Mouse (Mus musculus): ENCODE results near the gene Pvr. TPM values are rescaled to one million over a fixed set of nuclear protein-coding genes. Genes with fewer than 3 reads are reported as not detected.
A peak's percentile ranks its signal among the peaks of the same experiment; 100 is the strongest.

Gene Pvr
- polyA plus RNA-seq, 1 experiment from 2014 or later: 10.3 TPM

- Histone ChIP-seq H3K4me1 (replicated peaks; ENCODE audit: control insufficient read depth, insufficient read depth, low read length) (peaks cover 3% of the 10 kb centered on the region; the same call in 1 of the 2 replicates), H3K9me3 (ENCODE audit: control insufficient read depth, low read length) (no peaks in the 10 kb centered on the region), H3K4me3 (replicated peaks; ENCODE audit: low read length) (no peak overlapping the region), H3K36me3 (ENCODE audit: control insufficient read depth, insufficient read depth) (no peaks in the 10 kb centered on the region), H3K9ac (replicated peaks; ENCODE audit: low read depth, low read length) (no peak overlapping the region), H3K27me3 (replicated peaks; ENCODE audit: control insufficient read depth, insufficient read depth, low read length) (no peaks in the 10 kb centered on the region), H3K27ac (ENCODE audit: low read length) (no peak overlapping the region), H3K4me2 (ENCODE audit: low read length) (no peak overlapping the region)
- WGBS: 50% methylated on average over 1 of the region's 1 CpGs
- no peak for ATAC-seq
These were observed 4.4 kb upstream of the Pvr start for GRCm38 (mm10) chr7:19925376-19925775.

- Histone ChIP-seq H3K27ac (ENCODE audit: low read length) (no peak overlapping the region), H3K9ac (replicated peaks; ENCODE audit: low read depth, low read length) (no peak overlapping the region), H3K36me3 (ENCODE audit: control insufficient read depth, insufficient read depth) (no peaks in the 10 kb centered on the region), H3K4me2 (ENCODE audit: low read length) (no peak overlapping the region), H3K9me3 (ENCODE audit: control insufficient read depth, low read length) (no peaks in the 10 kb centered on the region), H3K4me3 (replicated peaks; ENCODE audit: low read length) (no peak overlapping the region), H3K27me3 (replicated peaks; ENCODE audit: control insufficient read depth, insufficient read depth, low read length) (no peaks in the 10 kb centered on the region), H3K4me1 (replicated peaks; ENCODE audit: control insufficient read depth, insufficient read depth, low read length) (peaks cover 8% of the 10 kb centered on the region)
- ATAC-seq: no peak
- 11% methylated on average over 10 of the region's 15 CpGs for WGBS
These were observed 2.8 kb upstream of the Pvr start for GRCm38 (mm10) chr7:19923797-19924196.

DNA sequence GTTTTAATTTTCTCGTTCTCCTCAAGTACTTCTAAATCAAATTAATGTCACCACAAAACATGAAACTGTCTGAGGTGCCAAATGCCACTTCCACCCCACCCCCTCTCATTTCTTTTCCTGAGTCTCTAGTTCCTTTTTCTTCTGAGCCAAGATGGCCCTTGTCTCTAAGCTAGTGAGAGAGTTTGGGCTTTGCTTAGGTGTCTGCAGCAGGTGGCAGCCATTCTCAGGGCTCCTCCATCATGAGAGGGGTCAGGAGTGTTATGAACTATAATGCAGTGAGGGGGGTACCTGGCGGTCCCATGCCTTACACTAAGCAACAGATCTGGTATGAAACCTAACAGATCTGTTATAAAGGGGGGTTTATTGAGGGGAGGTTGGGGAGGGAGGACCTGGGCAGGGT is 2.4 kb upstream of the Pvr start:
- Histone ChIP-seq H3K9me3 (ENCODE audit: control insufficient read depth, low read length) (no peaks in the 10 kb centered on the region), H3K27ac (ENCODE audit: low read length) (no peak overlapping the region), H3K27me3 (replicated peaks; ENCODE audit: control insufficient read depth, insufficient read depth, low read length) (no peaks in the 10 kb centered on the region), H3K4me1 (replicated peaks; ENCODE audit: control insufficient read depth, insufficient read depth, low read length) (peaks cover 8% of the 10 kb centered on the region), H3K9ac (replicated peaks; ENCODE audit: low read depth, low read length) (no peak overlapping the region), H3K4me3 (replicated peaks; ENCODE audit: low read length) (no peak overlapping the region), H3K36me3 (ENCODE audit: control insufficient read depth, insufficient read depth) (no peaks in the 10 kb centered on the region), H3K4me2 (ENCODE audit: low read length) (no peak overlapping the region)
- ATAC-seq: no peak
- WGBS: 47% methylated on average over 2 of the region's 2 CpGs

- H3K9me3 ChIP-seq (ENCODE audit: control insufficient read depth, low read length): no peaks in the 10 kb centered on the region
- H3K4me3 ChIP-seq (replicated peaks; ENCODE audit: low read length): peak overlapping the region; percentile 78
- peak overlapping the region; percentile 76 for H3K4me2 ChIP-seq (ENCODE audit: low read length)
- peaks cover 8% of the 10 kb centered on the region for H3K4me1 ChIP-seq (replicated peaks; ENCODE audit: control insufficient read depth, insufficient read depth, low read length)
- peak overlapping the region; percentile 77 for H3K9ac ChIP-seq (replicated peaks; ENCODE audit: low read depth, low read length)
- ATAC-seq: peak; percentile 51
- WGBS: 26% methylated on average over 4 of the region's 4 CpGs
- no peaks in the 10 kb centered on the region for H3K27me3 ChIP-seq (replicated peaks; ENCODE audit: control insufficient read depth, insufficient read depth, low read length)
- peak overlapping the region; percentile 44; the same call in 1 of the 2 replicates for H3K27ac ChIP-seq (ENCODE audit: low read length)
- H3K36me3 ChIP-seq (ENCODE audit: control insufficient read depth, insufficient read depth): no peaks in the 10 kb centered on the region
These were observed 824 bp downstream of the Pvr start for GRCm38 (mm10) chr7:19920166-19920505.

DNA sequence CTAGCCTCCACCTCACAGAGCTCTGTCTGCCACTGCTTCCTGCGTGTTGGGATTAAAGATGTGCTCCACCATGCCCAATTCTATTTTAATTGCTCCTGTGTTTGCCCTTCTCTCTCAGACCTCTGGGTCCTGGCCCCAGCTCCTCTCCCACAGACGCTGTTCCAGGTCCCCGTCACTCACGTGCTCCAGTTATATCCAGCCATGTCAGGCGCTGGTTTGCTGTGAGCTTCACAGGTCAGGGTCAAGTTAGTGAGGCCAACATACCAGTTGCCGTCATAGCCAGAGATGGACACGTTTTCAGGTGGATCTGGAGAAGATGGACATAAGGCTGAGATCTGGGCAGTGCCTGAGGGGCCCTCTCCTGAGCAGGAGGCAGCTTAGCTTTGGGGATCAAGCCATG is 6.4 kb downstream of the Pvr start:
- no peak for ATAC-seq
- H3K27me3 ChIP-seq (replicated peaks; ENCODE audit: control insufficient read depth, insufficient read depth, low read length): no peaks in the 10 kb centered on the region
- 91% methylated on average over 7 of the region's 7 CpGs for WGBS

GRCm38 (mm10) chr7:19911695-19912524 is 9.1 kb downstream of the Pvr start:
- no peaks in the 10 kb centered on the region for H3K9me3 ChIP-seq (ENCODE audit: control insufficient read depth, low read length)
- H3K27ac ChIP-seq (ENCODE audit: low read length): no peak overlapping the region
- peaks cover 2% of the 10 kb centered on the region; the same call in 1 of the 2 replicates for H3K36me3 ChIP-seq (ENCODE audit: control insufficient read depth, insufficient read depth)
- WGBS: 79% methylated on average over 23 of the region's 23 CpGs
- ATAC-seq: no peak
- no peaks in the 10 kb centered on the region for H3K27me3 ChIP-seq (replicated peaks; ENCODE audit: control insufficient read depth, insufficient read depth, low read length)
- no peaks in the 10 kb centered on the region for H3K4me1 ChIP-seq (replicated peaks; ENCODE audit: control insufficient read depth, insufficient read depth, low read length)
- no peak overlapping the region for H3K9ac ChIP-seq (replicated peaks; ENCODE audit: low read depth, low read length)
- no peak overlapping the region for H3K4me3 ChIP-seq (replicated peaks; ENCODE audit: low read length)
- no peak overlapping the region for H3K4me2 ChIP-seq (ENCODE audit: low read length)

More for the DNA sequence above, 6.4 kb downstream of the Pvr start:
- Histone ChIP-seq H3K9me3 (ENCODE audit: control insufficient read depth, low read length) (no peaks in the 10 kb centered on the region), H3K27ac (ENCODE audit: low read length) (no peak overlapping the region), H3K4me2 (ENCODE audit: low read length) (no peak overlapping the region), H3K36me3 (ENCODE audit: control insufficient read depth, insufficient read depth) (no peaks in the 10 kb centered on the region), H3K4me1 (replicated peaks; ENCODE audit: control insufficient read depth, insufficient read depth, low read length) (no peaks in the 10 kb centered on the region), H3K4me3 (replicated peaks; ENCODE audit: low read length) (no peak overlapping the region), H3K9ac (replicated peaks; ENCODE audit: low read depth, low read length) (no peak overlapping the region)

DNA sequence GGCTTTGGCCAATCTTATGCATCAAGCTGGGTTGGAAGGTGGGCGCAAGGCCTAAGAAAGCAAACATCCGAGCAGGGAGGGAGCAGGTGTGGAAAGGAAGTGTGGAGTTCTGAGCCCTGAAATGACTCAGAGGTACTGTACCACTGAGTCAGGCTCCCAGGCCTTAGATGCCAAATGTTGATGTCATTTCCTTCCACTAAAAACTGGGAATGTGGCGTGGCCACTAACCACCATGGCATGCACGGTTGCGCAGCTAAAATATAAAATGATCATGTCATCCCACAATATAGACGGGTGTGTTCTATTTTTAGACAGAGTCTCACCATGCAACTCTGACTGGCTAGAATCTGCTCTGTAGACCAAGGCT is 9.7 kb downstream of the Pvr start:
- H3K4me2 ChIP-seq (ENCODE audit: low read length): no peak overlapping the region
- no peak for ATAC-seq
- no peak overlapping the region for H3K4me3 ChIP-seq (replicated peaks; ENCODE audit: low read length)
- H3K9me3 ChIP-seq (ENCODE audit: control insufficient read depth, low read length): no peaks in the 10 kb centered on the region
- 89% methylated on average over 6 of the region's 6 CpGs for WGBS
- no peak overlapping the region for H3K9ac ChIP-seq (replicated peaks; ENCODE audit: low read depth, low read length)
- H3K27me3 ChIP-seq (replicated peaks; ENCODE audit: control insufficient read depth, insufficient read depth, low read length): no peaks in the 10 kb centered on the region
- H3K36me3 ChIP-seq (ENCODE audit: control insufficient read depth, insufficient read depth): peaks cover 2% of the 10 kb centered on the region; the same call in 1 of the 2 replicates
- no peak overlapping the region for H3K27ac ChIP-seq (ENCODE audit: low read length)
- no peaks in the 10 kb centered on the region for H3K4me1 ChIP-seq (replicated peaks; ENCODE audit: control insufficient read depth, insufficient read depth, low read length)

DNA sequence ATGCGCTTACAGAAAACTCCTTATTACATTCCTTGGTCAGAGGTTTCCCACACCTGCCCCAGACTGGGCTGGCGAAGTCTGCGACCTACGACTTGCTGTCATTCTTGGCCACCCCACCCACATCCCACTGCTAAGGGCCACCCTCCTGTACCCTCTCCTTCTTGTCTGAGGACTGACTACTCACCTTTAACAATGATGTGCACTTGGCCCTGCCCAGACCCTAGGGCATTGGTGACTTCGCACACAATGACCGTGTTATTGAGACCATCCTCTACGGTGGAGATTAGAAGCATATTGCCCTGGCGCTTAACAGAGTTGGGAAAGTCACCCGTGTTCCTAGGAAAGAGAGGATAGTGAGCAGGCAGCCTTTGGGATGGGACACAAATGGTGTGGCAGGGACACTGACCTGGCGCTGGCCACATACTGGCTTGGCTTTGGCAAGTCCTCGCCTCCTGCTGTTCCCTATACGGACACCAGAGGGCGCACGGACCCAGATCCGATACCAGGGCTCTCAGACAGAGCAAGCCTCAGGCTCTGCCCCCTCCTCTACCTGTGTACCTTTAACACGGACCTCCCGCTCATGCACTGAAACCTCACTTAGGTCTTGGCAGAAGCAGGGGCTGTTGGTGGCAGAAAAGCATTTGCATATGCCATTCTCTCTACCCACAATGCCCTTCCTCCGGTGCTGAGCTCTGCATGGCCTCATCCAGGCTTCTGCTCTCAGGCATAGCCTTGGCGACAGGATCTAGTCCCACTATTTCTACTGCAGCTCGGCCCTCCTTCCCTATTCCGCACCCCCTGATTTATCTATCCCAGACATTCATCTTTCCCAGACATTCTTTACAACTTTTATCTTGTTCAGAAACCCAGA is 10.3 kb downstream of the Pvr start:
- H3K27me3 ChIP-seq (replicated peaks; ENCODE audit: control insufficient read depth, insufficient read depth, low read length): no peaks in the 10 kb centered on the region
- H3K9me3 ChIP-seq (ENCODE audit: control insufficient read depth, low read length): no peaks in the 10 kb centered on the region
- H3K4me1 ChIP-seq (replicated peaks; ENCODE audit: control insufficient read depth, insufficient read depth, low read length): no peaks in the 10 kb centered on the region
- no peak overlapping the region for H3K9ac ChIP-seq (replicated peaks; ENCODE audit: low read depth, low read length)
- WGBS: 50% methylated on average over 21 of the region's 21 CpGs
- ATAC-seq: peak; percentile 74
- H3K36me3 ChIP-seq (ENCODE audit: control insufficient read depth, insufficient read depth): peaks cover 3% of the 10 kb centered on the region; the same call in 1 of the 2 replicates
- H3K4me3 ChIP-seq (replicated peaks; ENCODE audit: low read length): no peak overlapping the region
- no peak overlapping the region for H3K27ac ChIP-seq (ENCODE audit: low read length)
- no peak overlapping the region for H3K4me2 ChIP-seq (ENCODE audit: low read length)

DNA sequence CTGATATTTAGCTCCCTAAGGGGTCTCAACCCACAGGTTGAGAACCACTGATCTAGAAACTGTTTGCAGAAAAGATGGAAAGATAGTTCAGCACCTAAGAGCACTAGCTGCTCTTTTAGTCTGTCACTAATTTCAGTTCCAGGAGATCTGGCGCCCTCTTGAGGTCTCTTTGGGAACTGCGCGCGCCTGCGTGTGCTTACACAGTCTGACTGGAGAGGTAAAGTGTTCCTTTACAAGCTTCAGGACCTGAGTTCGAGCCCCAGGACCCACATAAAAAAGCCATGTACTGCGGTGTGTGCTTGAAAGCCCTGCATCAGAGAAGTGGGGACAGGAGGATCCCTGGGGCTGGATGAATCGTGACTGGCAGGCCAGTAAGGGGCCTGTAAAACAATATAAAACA is 31.1 kb downstream of the Pvr start:
- WGBS: 51% methylated on average over 8 of the region's 8 CpGs
- no peak for ATAC-seq
- Histone ChIP-seq H3K4me3 (replicated peaks; ENCODE audit: low read length) (no peak overlapping the region), H3K4me1 (replicated peaks; ENCODE audit: control insufficient read depth, insufficient read depth, low read length) (no peaks in the 10 kb centered on the region), H3K9me3 (ENCODE audit: control insufficient read depth, low read length) (no peaks in the 10 kb centered on the region), H3K9ac (replicated peaks; ENCODE audit: low read depth, low read length) (no peak overlapping the region), H3K36me3 (ENCODE audit: control insufficient read depth, insufficient read depth) (no peaks in the 10 kb centered on the region), H3K27ac (ENCODE audit: low read length) (no peak overlapping the region), H3K27me3 (replicated peaks; ENCODE audit: control insufficient read depth, insufficient read depth, low read length) (no peaks in the 10 kb centered on the region), H3K4me2 (ENCODE audit: low read length) (no peak overlapping the region)
